Mouse (Mus musculus) CH12.LX (cell line): Measurements from ENCODE around the gene Ecpas. TPM values are rescaled to one million over a fixed set of nuclear protein-coding genes. Genes with fewer than 3 reads are reported as not detected.

ENCODE experiments used
- DNase-seq: peaks from one replicate; pipeline ENCODE4 v3.0.0-alpha.2; 2013; ENCODE audit errors: extremely low read depth
- H3K27ac ChIP-seq: 2 replicates; pipeline ENCODE4 v1.5.1; 2012; ENCODE audit warnings: low read depth, mild to moderate bottlenecking, control low read depth, moderate library complexity; ENCODE audit not compliant: insufficient read depth
- H3K27me3 ChIP-seq: replicated peaks from 2 replicates; pipeline ENCODE3; 2012; ENCODE audit warnings: inconsistent platforms
- H3K36me3 ChIP-seq, 2 experiments: replicated peaks in 1 of 2; 2 replicates each; pipeline versions ENCODE3 to v1.6.1; 2012; ENCODE audit warnings: inconsistent platforms in 1 of 2, low read length in 1 of 2, mild to moderate bottlenecking in 1 of 2, mixed read lengths in 1 of 2, moderate library complexity in 1 of 2; ENCODE audit not compliant: control insufficient read depth in 1 of 2, insufficient read depth in 1 of 2
- H3K4me1 ChIP-seq, 2 experiments: 2 replicates each; pipeline ENCODE4 v1.6.1; 2012; ENCODE audit warnings: inconsistent platforms in 1 of 2, moderate library complexity in 1 of 2; ENCODE audit not compliant: insufficient read depth in 2 of 2, control insufficient read depth in 1 of 2
- H3K4me2 ChIP-seq: 2 replicates; pipeline ENCODE4 v1.6.1; 2012; ENCODE audit warnings: low read depth, mild to moderate bottlenecking, control low read depth; ENCODE audit not compliant: poor library complexity, insufficient read depth, severe bottlenecking
- H3K4me3 ChIP-seq, 3 experiments: fragments of 150-350 bp in 1 of 3; sonication (generic) in 1 of 3; replicated peaks in 1 of 3; 2 replicates each; pipeline versions ENCODE3 to v1.5.1; 2011 to 2012; ENCODE audit warnings: low read depth in 2 of 3, low read length in 2 of 3, mild to moderate bottlenecking in 2 of 3, moderate library complexity in 2 of 3, control low read depth in 1 of 3, improper control_type of control experiment in 1 of 3, inconsistent platforms in 1 of 3, mixed read lengths in 1 of 3; ENCODE audit not compliant: poor library complexity in 1 of 3
- H3K79me2 ChIP-seq: replicated peaks from 2 replicates; pipeline ENCODE4 v1.6.1; 2012; ENCODE audit warnings: mild to moderate bottlenecking, moderate library complexity; ENCODE audit not compliant: control insufficient read depth, poor library complexity, insufficient read depth, severe bottlenecking; ENCODE audit errors: extremely low read depth
- H3K9ac ChIP-seq: 2 replicates; pipeline ENCODE4 v1.6.1; 2012; ENCODE audit warnings: low read depth, mild to moderate bottlenecking, control low read depth, moderate library complexity; ENCODE audit not compliant: insufficient read depth
- H3K9me3 ChIP-seq: replicated peaks from 2 replicates; pipeline ENCODE3; 2012; ENCODE audit warnings: low read length, inconsistent platforms, mixed read lengths
- BHLHE40 ChIP-seq: IDR thresholded peaks from 2 replicates; pipeline ENCODE4 v1.6.1; 2011; ENCODE audit warnings: mild to moderate bottlenecking, low read depth, low read length, improper control_type of control experiment
- CHD2 ChIP-seq: IDR thresholded peaks from 2 replicates; pipeline ENCODE4 v1.6.1; 2011; ENCODE audit warnings: low read length, improper control_type of control experiment
- E2F4 ChIP-seq: IDR thresholded peaks from 2 replicates; pipeline ENCODE4 v1.6.1; 2011; ENCODE audit warnings: low read depth, low read length, improper control_type of control experiment; ENCODE audit not compliant: insufficient replicate concordance
- ELF1 ChIP-seq: IDR thresholded peaks from 2 replicates; pipeline ENCODE4 v1.6.1; 2014; ENCODE audit warnings: low read depth, mild to moderate bottlenecking, inconsistent platforms, low read length, improper control_type of control experiment
- ETS1 ChIP-seq: conservative IDR thresholded peaks from 2 replicates; pipeline ENCODE4 v1.6.1; 2012; ENCODE audit warnings: low read depth, mild to moderate bottlenecking, inconsistent platforms, low read length, improper control_type of control experiment, moderate library complexity
- IRF4 ChIP-seq: IDR thresholded peaks from 2 replicates; pipeline ENCODE4 v1.6.1; 2014; ENCODE audit warnings: low read depth, mild to moderate bottlenecking, inconsistent platforms, low read length, improper control_type of control experiment
- JUN ChIP-seq: IDR thresholded peaks from 2 replicates; pipeline ENCODE4 v1.6.1; 2011; ENCODE audit warnings: low read depth, mild to moderate bottlenecking, low read length, improper control_type of control experiment, moderate library complexity; ENCODE audit not compliant: insufficient read depth
- JUND ChIP-seq: conservative IDR thresholded peaks from 2 replicates; pipeline ENCODE4 v1.6.1; 2011; ENCODE audit warnings: low read depth, low read length, improper control_type of control experiment
- KAT2A ChIP-seq: IDR thresholded peaks from 2 replicates; pipeline ENCODE4 v1.6.1; 2012; ENCODE audit warnings: low read length, improper control_type of control experiment, inconsistent platforms; ENCODE audit not compliant: insufficient replicate concordance
- MAFK ChIP-seq: IDR thresholded peaks from 2 replicates; pipeline ENCODE4 v1.6.1; 2011; ENCODE audit warnings: low read length, improper control_type of control experiment; ENCODE audit not compliant: insufficient replicate concordance
- MAX ChIP-seq: IDR thresholded peaks from 2 replicates; pipeline ENCODE4 v1.6.1; 2011; ENCODE audit warnings: low read length, improper control_type of control experiment
- MYC ChIP-seq: IDR thresholded peaks from 2 replicates; pipeline ENCODE4 v1.6.1; 2011; ENCODE audit warnings: low read depth, mild to moderate bottlenecking, improper control_type of control experiment, low read length
- NELFE ChIP-seq: IDR thresholded peaks from 2 replicates; pipeline ENCODE4 v1.6.1; 2011; ENCODE audit warnings: low read depth, low read length, improper control_type of control experiment
- NRF1 ChIP-seq: IDR thresholded peaks from 2 replicates; pipeline ENCODE4 v1.6.1; 2014; ENCODE audit warnings: low read depth, mild to moderate bottlenecking, inconsistent platforms, low read length, improper control_type of control experiment, moderate library complexity
- POLR2A ChIP-seq: IDR thresholded peaks from 2 replicates; pipeline ENCODE4 v1.6.1; 2011; ENCODE audit warnings: low read depth, mild to moderate bottlenecking, improper control_type of control experiment, low read length
- POLR2AphosphoS2 ChIP-seq: IDR thresholded peaks from 2 replicates; pipeline ENCODE4 v1.6.1; 2011; ENCODE audit warnings: low read depth, low read length, improper control_type of control experiment
- SIN3A ChIP-seq: IDR thresholded peaks from 2 replicates; pipeline ENCODE4 v1.6.1; 2012; ENCODE audit warnings: low read length, improper control_type of control experiment, inconsistent platforms
- SMC3 ChIP-seq: IDR thresholded peaks from 2 replicates; pipeline ENCODE4 v1.6.1; 2011; ENCODE audit warnings: low read depth, low read length, improper control_type of control experiment
- TCF12 ChIP-seq: IDR thresholded peaks from 2 replicates; pipeline ENCODE4 v1.6.1; 2014; ENCODE audit warnings: low read depth, mild to moderate bottlenecking, inconsistent platforms, low read length, improper control_type of control experiment
- ZC3H11A ChIP-seq: IDR thresholded peaks from 2 replicates; pipeline ENCODE4 v1.6.1; 2012; ENCODE audit warnings: low read depth, mild to moderate bottlenecking, inconsistent platforms, low read length, improper control_type of control experiment
- ZMIZ1 ChIP-seq: IDR thresholded peaks from 2 replicates; pipeline ENCODE4 v1.6.1; 2012; ENCODE audit warnings: low read depth, mild to moderate bottlenecking, inconsistent platforms, low read length, improper control_type of control experiment
- dilution Hi-C: fragments of 300-500 bp; cut with MboI; formaldehyde crosslinking; loops from 2 replicates; pipeline ENCODE4 v1.14.3; 2020; ENCODE audit warnings: low sequenced_read_pairs; ENCODE audit not compliant: extremely low pct_unique_long_range_greater_than_20kb, extremely low pct_ligation_motif_present
- in situ Hi-C: fragments of 300-500 bp; cut with MboI; formaldehyde crosslinking; loops from 3 replicates; pipeline ENCODE4 v1.14.3; 2019; ENCODE audit warnings: low sequenced_read_pairs, low pct_ligation_motif_present, low pct_unique_long_range_greater_than_20kb, mixed read lengths
- polyA plus RNA-seq: library from polyadenylated mRNA; unstranded; fragments of >175 nt; gene quantifications from 2 replicates; pipeline ENCODE4 v1.2.1, GENCODE M21; 2012; ENCODE audit warnings: low read depth; ENCODE audit not compliant: insufficient read length
- total RNA-seq, 2 experiments: library from RNA; depleted of rRNA; stranded (reverse); fragments of 300-350 nt in 1 of 2; fragments of >200 nt in 1 of 2; gene quantifications; 2 replicates each; pipeline ENCODE4 v1.2.3; 2012 to 2014

Gene Ecpas
- total and polyA plus RNA-seq, 3 experiments, result 45.2 to 67.4 (median 47.5) TPM

DNA sequence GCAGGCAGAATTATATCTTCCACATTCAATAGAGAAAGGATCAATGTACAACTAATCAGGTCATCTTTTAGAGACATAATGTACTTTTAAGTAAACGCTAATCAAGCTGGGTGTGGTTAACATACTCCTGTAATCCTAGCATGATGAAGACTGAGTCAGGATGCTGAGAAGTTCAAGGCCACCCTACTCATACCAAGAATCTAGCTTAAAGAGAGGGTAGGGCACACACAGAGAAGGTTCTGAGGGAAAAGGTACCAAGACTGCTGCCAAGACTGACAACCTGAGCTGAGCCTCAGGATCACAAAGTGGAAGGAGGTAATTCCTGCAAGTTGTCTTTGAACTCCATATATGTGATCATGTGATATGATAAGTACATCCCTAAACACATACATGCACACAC lies 24.0 kb downstream of the Ecpas start:
- Histone ChIP-seq H3K27me3 (no peaks in the 10 kb centered on the region), H3K9ac (no peak overlapping the region), H3K4me1 (peaks cover 0 to 34% of the 10 kb centered on the region in 2 experiments; a peak in 2 of 4 replicates), H3K9me3 (no peaks in the 10 kb centered on the region), H3K4me2 (no peak overlapping the region), H3K79me2 (peaks cover 43% of the 10 kb centered on the region), H3K36me3 (peaks cover 0 to 22% of the 10 kb centered on the region in 2 experiments), H3K4me3 (no peak overlapping the region), H3K27ac (no peak overlapping the region)
- TF ChIP-seq MAFK (no peak), MAX (no peak), KAT2A (no peak), ETS1 (no peak), SIN3A (no peak), TCF12 (no peak), IRF4 (no peak), ZC3H11A (no peak), BHLHE40 (no peak), SMC3 (no peak), JUN (no peak), POLR2AphosphoS2 (no peak), ZMIZ1 (no peak), NELFE (no peak)
- in situ Hi-C loops, result no loop called here
- DNase-seq, result no peak
- dilution Hi-C loops, result no loop called here

GRCm38 (mm10) chr4:58887626-58888025 lies 24.9 kb downstream of the Ecpas start:
- Histone ChIP-seq H3K36me3 (peaks cover 0 to 28% of the 10 kb centered on the region in 2 experiments), H3K79me2 (peaks cover 40% of the 10 kb centered on the region), H3K9me3 (no peaks in the 10 kb centered on the region), H3K27ac (no peak overlapping the region), H3K9ac (no peak overlapping the region), H3K4me2 (no peak overlapping the region), H3K4me3 (no peak overlapping the region), H3K27me3 (no peaks in the 10 kb centered on the region), H3K4me1 (peaks cover 0 to 29% of the 10 kb centered on the region in 2 experiments; a peak in 2 of 4 replicates)
- TF ChIP-seq E2F4 (no peak), JUND (no peak), MYC (no peak), SMC3 (no peak), JUN (no peak), TCF12 (no peak), CHD2 (no peak), ELF1 (no peak), POLR2A (no peak), NRF1 (no peak), POLR2AphosphoS2 (no peak)
- DNase-seq, result no peak
- dilution Hi-C loops, result no loop called here
- in situ Hi-C loops, result no loop called here
